Mouse (Mus musculus): ENCODE data around the gene Rab39b. TPM values are rescaled to one million over a fixed set of nuclear protein-coding genes. Genes with fewer than 3 reads are reported as not detected.

The Rab39b gene
- total RNA-seq (2021) = 1 to 10 TPM; 2.5 to 2.6 TPM
- long read RNA-seq, experiment 1 = 0 reads
- long read RNA-seq, experiment 2, transcript Rab39b-201 (2 exons, 3,401 nt) = major isoform, 5 of 5 reads
- long read RNA-seq, experiment 2, partial matches to known transcripts = 0 of 5 reads
- long read RNA-seq, experiment 2, other reads (novel, unspliced or antisense) = 0 of 5 reads

- no peak for DNase-seq (ENCODE audit: low spot score in 2 of 2)
These were observed at the start of gene Rab39b for GRCm38 (mm10) chrX:75577582-75578324. TSS of gene Rab39b (minus strand) at chrX:75578231.

- no peak for DNase-seq (ENCODE audit: low spot score in 2 of 2)
These were observed 508 bp upstream of the Rab39b start for GRCm38 (mm10) chrX:75578539-75578938.

Other genes with a start within 250 kb of the Rab39b start
- 100 to 1,000 TPM in 1 of 2 experiments, 10 to 100 TPM in 1; 76.4 to 112 TPM for gene Fundc2, start 195.8 kb downstream of the Rab39b start, total RNA-seq (2021)
- 1 to 10 TPM; 5.9 to 9.6 TPM for gene F8, start 195.6 kb downstream of the Rab39b start, total RNA-seq (2021)
- 10 to 100 TPM; 14.2 TPM for gene Cmc4, start 161.6 kb downstream of the Rab39b start, total RNA-seq (2021)
- 10 to 100 TPM; 16.9 to 17.6 TPM for gene Mtcp1, start 161.6 kb downstream of the Rab39b start, total RNA-seq (2021)
- gene Brcc3, start 161.6 kb downstream of the Rab39b start, total RNA-seq (2021) = 10 to 100 TPM; 33.3 to 36.7 TPM
- 10 to 100 TPM; 59.5 to 59.6 TPM for gene Vbp1, start 63.9 kb downstream of the Rab39b start, total RNA-seq (2021)